8 mouse cellular contexts compared by ENCODE assay signal in the genomic region with DNA sequence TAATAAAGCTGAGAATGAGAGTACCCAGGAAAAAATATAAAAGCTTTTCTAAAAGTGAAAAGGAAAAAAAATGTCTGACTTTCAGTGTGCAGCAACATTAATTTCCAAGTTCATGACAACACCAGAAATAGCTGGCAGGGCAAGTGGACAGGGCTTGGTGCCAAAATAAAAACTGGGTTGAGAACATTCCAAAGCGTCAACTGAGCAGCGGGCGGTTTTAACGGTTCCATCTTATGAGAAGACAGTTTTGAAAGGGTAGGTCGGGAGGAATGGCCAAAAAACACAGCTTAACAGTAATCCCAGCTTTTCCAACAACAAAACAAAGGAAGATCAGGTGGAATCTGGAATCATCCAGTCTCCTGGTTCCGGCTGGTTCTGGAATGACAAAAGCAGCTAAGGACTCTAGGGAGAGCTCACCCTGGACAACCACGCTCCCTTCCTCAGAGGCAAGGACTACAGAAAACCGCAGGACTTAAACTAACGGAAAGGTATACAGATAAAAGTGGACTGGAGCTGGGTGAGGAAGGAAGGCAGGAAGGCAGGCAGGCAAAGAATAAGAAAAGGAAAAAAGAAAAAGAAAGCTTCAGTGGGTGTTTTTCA. TPM values are rescaled to one million over a fixed set of nuclear protein-coding genes. Genes with fewer than 3 reads are reported as not detected.
DNase-seq lines count a peak whose midpoint lies in the region; ATAC-seq and TF ChIP-seq lines count a peak whose summit lies in the region.

No protein-coding gene starts in this region.

- no peak overlapping the region for H3K4me3 ChIP-seq in forebrain, embryonic 14.5 days (ENCODE audit: low read depth, low read length)
- H3K4me3 ChIP-seq in forebrain, embryonic 15.5 days, result no peak overlapping the region
- H3K4me3 ChIP-seq in heart, embryonic 12.5 days, result no peak overlapping the region
- no peak overlapping the region for H3K4me3 ChIP-seq in lung, adult 2 months (replicated peaks; ENCODE audit: extremely low read depth, low read depth, low read length)

- no peak for ATAC-seq in forebrain, embryonic 14.5 days
- ATAC-seq in forebrain, embryonic 15.5 days (replicated peaks), result no peak
- no peak for ATAC-seq in heart, embryonic 12.5 days (ENCODE audit: insufficient number of reproducible peaks, low FRiP score)

- no peak overlapping the region; the same call in 1 of the 2 replicates for H3K27ac ChIP-seq in forebrain, embryonic 14.5 days (ENCODE audit: low read depth, low read length)
- no peak overlapping the region for H3K27ac ChIP-seq in forebrain, embryonic 15.5 days (replicated peaks)
- H3K27ac ChIP-seq in heart, embryonic 12.5 days (ENCODE audit: poor library complexity, severe bottlenecking), result peak overlapping the region; percentile 91

- H3K9me3 ChIP-seq in forebrain, embryonic 14.5 days (replicated peaks; ENCODE audit: control insufficient read depth, low read length), result no peaks in the 10 kb centered on the region
- H3K9me3 ChIP-seq in forebrain, embryonic 15.5 days, result no peaks in the 10 kb centered on the region
- H3K9me3 ChIP-seq in heart, embryonic 12.5 days (replicated peaks), result no peaks in the 10 kb centered on the region

- peak; percentile 7 for DNase-seq in forebrain, embryonic 14.5 days (ENCODE audit: low spot score)
- DNase-seq in 3T3-L1 (ENCODE audit: low read depth, low spot score), result peak; percentile 72
- peak; percentile 86 for DNase-seq in cerebellum, adult 8-10 months
- DNase-seq in lung, adult 2 months, result peak; percentile 67
- DNase-seq in thymus, postnatal 4 days, result no peak
- no peak for DNase-seq in natural killer cell, adult 2 months (ENCODE audit: low spot score in 2 of 2)

- 75% methylated on average over 9 of the region's 9 CpGs for WGBS in forebrain, embryonic 14.5 days
- WGBS in forebrain, embryonic 15.5 days, result 66% methylated on average over 9 of the region's 9 CpGs
- 36% methylated on average over 9 of the region's 9 CpGs for WGBS in heart, embryonic 12.5 days
- 7% methylated on average over 9 of the region's 9 CpGs for WGBS in lung, adult 2 months

- H3K27me3 ChIP-seq in forebrain, embryonic 14.5 days (replicated peaks; ENCODE audit: control insufficient read depth, insufficient read depth, low read length), result no peaks in the 10 kb centered on the region
- H3K27me3 ChIP-seq in forebrain, embryonic 15.5 days, result no peaks in the 10 kb centered on the region
- H3K27me3 ChIP-seq in heart, embryonic 12.5 days (replicated peaks), result no peaks in the 10 kb centered on the region

- TF ChIP-seq POLR2A in lung, adult 2 months (IDR thresholded peaks at IDR 0.05; ENCODE audit: borderline replicate concordance, extremely low read depth, low read depth, low read length), result no peak

- H3K36me3 ChIP-seq in forebrain, embryonic 14.5 days (ENCODE audit: control insufficient read depth, insufficient read depth, low read length), result peaks cover 19% of the 10 kb centered on the region
- H3K36me3 ChIP-seq in forebrain, embryonic 15.5 days, result peaks cover 4% of the 10 kb centered on the region; the same call in 1 of the 2 replicates
- H3K36me3 ChIP-seq in heart, embryonic 12.5 days, result peaks cover 29% of the 10 kb centered on the region

- H3K4me1 ChIP-seq in forebrain, embryonic 14.5 days (ENCODE audit: control insufficient read depth, insufficient read depth, low read length), result no peaks in the 10 kb centered on the region
- H3K4me1 ChIP-seq in forebrain, embryonic 15.5 days, result peaks cover 8% of the 10 kb centered on the region
- peaks cover 39% of the 10 kb centered on the region for H3K4me1 ChIP-seq in heart, embryonic 12.5 days (replicated peaks)
- peaks cover 29% of the 10 kb centered on the region for H3K4me1 ChIP-seq in lung, adult 2 months (ENCODE audit: control insufficient read depth, insufficient read depth, low read length)

- H3K4me2 ChIP-seq in forebrain, embryonic 14.5 days (ENCODE audit: low read length), result no peak overlapping the region
- H3K4me2 ChIP-seq in forebrain, embryonic 15.5 days (replicated peaks), result no peak overlapping the region
- peak overlapping the region; percentile 53 for H3K4me2 ChIP-seq in heart, embryonic 12.5 days

- no peak for TF ChIP-seq CTCF in lung, adult 2 months (IDR thresholded peaks at IDR 0.05; ENCODE audit: insufficient read depth, low read length)

- no peak overlapping the region for H3K9ac ChIP-seq in forebrain, embryonic 14.5 days (ENCODE audit: low read length)
- no peak overlapping the region for H3K9ac ChIP-seq in forebrain, embryonic 15.5 days (replicated peaks)
- H3K9ac ChIP-seq in heart, embryonic 12.5 days, result peak overlapping the region; percentile 45; the same call in 1 of the 2 replicates

RNA-seq across cellular contexts. Expression of gene Hipk1, which starts 19.7 kb away (rescaled TPM):
- 15.5 and 16.2 TPM in 2 replicates for polyA plus RNA-seq in forebrain, embryonic 14.5 days (2014; fragmentation: Nextera tagmentation; extraction: Ambion mirVana)
- polyA plus RNA-seq in forebrain, embryonic 15.5 days (2015; fragmentation: Nextera tagmentation; extraction: Ambion mirVana), result 13.0 and 13.5 TPM in 2 replicates
- 13.5 and 14.9 TPM in 2 replicates for polyA plus RNA-seq in heart, embryonic 12.5 days (2016; fragmentation: Nextera tagmentation; extraction: Ambion mirVana)
- 105 and 143 TPM in 2 replicates for polyA plus RNA-seq in lung, adult 2 months (2012; rRNA removed)

RNA-seq across cellular contexts. Expression of gene Gm10964, which starts 32.5 kb away (rescaled TPM):
- polyA plus RNA-seq in forebrain, embryonic 14.5 days (2014; fragmentation: Nextera tagmentation; extraction: Ambion mirVana), result not detected in 2 replicates
- polyA plus RNA-seq in forebrain, embryonic 15.5 days (2015; fragmentation: Nextera tagmentation; extraction: Ambion mirVana), result not detected in 2 replicates
- not detected in 2 replicates for polyA plus RNA-seq in heart, embryonic 12.5 days (2016; fragmentation: Nextera tagmentation; extraction: Ambion mirVana)
- polyA plus RNA-seq in lung, adult 2 months (2012; rRNA removed), result not detected in 2 replicates

RNA-seq across cellular contexts. Expression of gene Olfml3, which starts 33.8 kb away (rescaled TPM):
- 5.6 and 6.3 TPM in 2 replicates for polyA plus RNA-seq in forebrain, embryonic 14.5 days (2014; fragmentation: Nextera tagmentation; extraction: Ambion mirVana)
- 5.1 and 5.3 TPM in 2 replicates for polyA plus RNA-seq in forebrain, embryonic 15.5 days (2015; fragmentation: Nextera tagmentation; extraction: Ambion mirVana)
- 19.5 and 20.5 TPM in 2 replicates for polyA plus RNA-seq in heart, embryonic 12.5 days (2016; fragmentation: Nextera tagmentation; extraction: Ambion mirVana)
- polyA plus RNA-seq in lung, adult 2 months (2012; rRNA removed), result 56.3 and 80.9 TPM in 2 replicates

RNA-seq across cellular contexts. Expression of gene Dclre1b, which starts 37.6 kb away (rescaled TPM):
- polyA plus RNA-seq in forebrain, embryonic 14.5 days (2014; fragmentation: Nextera tagmentation; extraction: Ambion mirVana), result 28.0 and 30.6 TPM in 2 replicates
- 24.2 and 26.8 TPM in 2 replicates for polyA plus RNA-seq in forebrain, embryonic 15.5 days (2015; fragmentation: Nextera tagmentation; extraction: Ambion mirVana)
- 18.1 and 19.8 TPM in 2 replicates for polyA plus RNA-seq in heart, embryonic 12.5 days (2016; fragmentation: Nextera tagmentation; extraction: Ambion mirVana)
- polyA plus RNA-seq in lung, adult 2 months (2012; rRNA removed), result 13.5 and 14.0 TPM in 2 replicates

RNA-seq across cellular contexts. Expression of gene Ap4b1, which starts 37.7 kb away (rescaled TPM):
- 25.9 and 26.7 TPM in 2 replicates for polyA plus RNA-seq in forebrain, embryonic 14.5 days (2014; fragmentation: Nextera tagmentation; extraction: Ambion mirVana)
- polyA plus RNA-seq in forebrain, embryonic 15.5 days (2015; fragmentation: Nextera tagmentation; extraction: Ambion mirVana), result 21.4 and 23.5 TPM in 2 replicates
- 16.2 and 16.5 TPM in 2 replicates for polyA plus RNA-seq in heart, embryonic 12.5 days (2016; fragmentation: Nextera tagmentation; extraction: Ambion mirVana)
- polyA plus RNA-seq in lung, adult 2 months (2012; rRNA removed), result 8.2 and 12.1 TPM in 2 replicates

Comparison
In these comparisons a context has a peak if more than half of its experiments do, and no peak if none do; other contexts are left out.
1. DNase-seq: peak in forebrain, embryonic 14.5 days (single experiment), 3T3-L1 (single experiment), cerebellum, adult 8-10 months (single experiment) and lung, adult 2 months (single experiment); none in thymus, postnatal 4 days (single experiment) and natural killer cell, adult 2 months (0 of 2).